Mouse (Mus musculus) E14TG2a.4 (cell line): ENCODE data around the gene Med22.
"Not testable (repeated sequence)": the region's sequence is repeated elsewhere in the genome, so short reads cannot be mapped to it uniquely, and the experiment has no call there.

Experiments
- H3K27me3 ChIP-seq: 2 replicates; pipeline ENCODE4 v1.6.1; 2014; ENCODE audit warnings: low read length, control low read depth; ENCODE audit not compliant: insufficient read depth
- H3K36me3 ChIP-seq: 2 replicates; pipeline ENCODE4 v1.6.1; 2014; ENCODE audit warnings: low read length, control low read depth; ENCODE audit not compliant: insufficient read depth
- H3K4me1 ChIP-seq: replicated peaks from 2 replicates; pipeline ENCODE4 v1.6.1; 2014; ENCODE audit warnings: low read depth, low read length, control low read depth
- H3K4me3 ChIP-seq: replicated peaks from 2 replicates; pipeline ENCODE4 v1.5.1; 2014; ENCODE audit warnings: mild to moderate bottlenecking, low read length
- H3K9me3 ChIP-seq: 2 replicates; pipeline ENCODE4 v1.6.1; 2014; ENCODE audit warnings: low read length, control low read depth
- CTCF ChIP-seq: conservative IDR thresholded peaks from 2 replicates; pipeline ENCODE4 v1.5.1; 2014; ENCODE audit warnings: low read length
- NANOG ChIP-seq: IDR thresholded peaks from 2 replicates; pipeline ENCODE4 v1.6.1; 2014; ENCODE audit warnings: borderline replicate concordance, low read length, mixed read lengths
- POU5F1 ChIP-seq: IDR thresholded peaks from 2 replicates; pipeline ENCODE4 v1.6.1; 2014; ENCODE audit warnings: low read length, borderline replicate concordance

Gene Med22

DNA sequence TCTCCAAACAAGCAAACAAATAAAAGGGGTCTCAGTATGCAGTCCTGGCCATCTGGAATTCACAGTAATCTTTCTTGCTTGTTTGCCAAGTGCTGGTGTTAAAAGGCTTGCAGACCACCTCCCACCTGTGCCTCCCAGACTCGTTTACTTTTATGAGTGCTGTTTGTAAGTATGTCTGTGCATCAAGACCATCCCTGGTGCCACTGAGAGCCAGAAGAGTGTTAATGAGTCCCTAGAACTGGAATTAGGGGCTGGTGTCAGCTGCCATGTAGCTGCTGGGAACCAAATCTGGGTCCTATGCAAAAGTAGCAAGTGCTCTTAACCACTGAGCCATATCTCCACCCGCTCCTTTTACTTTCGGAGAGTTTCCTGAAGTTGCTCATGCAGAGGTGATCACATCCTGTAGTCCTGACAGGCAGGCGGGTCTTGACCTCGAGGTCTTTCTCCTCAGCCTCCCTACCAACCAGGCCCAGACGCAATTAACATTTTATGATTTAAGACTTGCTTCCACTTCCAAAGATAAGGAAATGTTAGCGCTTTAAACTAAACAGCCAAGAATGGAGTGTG lies 8.6 kb downstream of the Med22 start:
- Histone ChIP-seq H3K4me3 (peak overlapping the region; percentile 98), H3K27me3 (no peaks in the 10 kb centered on the region), H3K36me3 (peaks cover 84% of the 10 kb centered on the region), H3K9me3 (no peaks in the 10 kb centered on the region; the same call in none of the 2 replicates), H3K4me1 (peaks cover 55% of the 10 kb centered on the region)
- no peak for TF ChIP-seq CTCF
- TF ChIP-seq NANOG = no peak
- TF ChIP-seq POU5F1 = no peak

DNA sequence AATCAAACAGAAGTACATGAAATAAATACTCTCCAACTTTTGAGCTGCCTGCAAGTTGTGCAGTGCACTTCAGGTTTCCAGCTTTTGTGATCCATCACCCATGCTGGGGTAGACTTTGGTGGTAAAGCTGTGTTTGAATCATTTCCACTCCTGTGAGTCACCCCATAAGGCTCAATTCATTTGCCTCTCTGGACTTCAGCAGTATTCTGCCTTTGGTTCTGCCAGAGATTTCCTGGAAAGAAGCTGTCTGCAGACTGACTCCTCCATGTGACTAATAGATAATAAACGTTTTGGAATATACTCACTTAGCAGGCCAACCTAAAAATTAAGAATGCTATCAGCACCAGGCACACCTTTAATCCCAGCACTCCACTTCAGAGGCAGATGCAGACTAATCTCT lies 9.7 kb downstream of the Med22 start:
- Histone ChIP-seq H3K4me3 (peak overlapping the region; percentile 98), H3K27me3 (no peaks in the 10 kb centered on the region), H3K9me3 (peaks cover 6% of the 10 kb centered on the region), H3K36me3 (peaks cover 84% of the 10 kb centered on the region), H3K4me1 (peaks cover 55% of the 10 kb centered on the region)
- no peak for TF ChIP-seq POU5F1
- TF ChIP-seq NANOG = no peak
- no peak for TF ChIP-seq CTCF

DNA sequence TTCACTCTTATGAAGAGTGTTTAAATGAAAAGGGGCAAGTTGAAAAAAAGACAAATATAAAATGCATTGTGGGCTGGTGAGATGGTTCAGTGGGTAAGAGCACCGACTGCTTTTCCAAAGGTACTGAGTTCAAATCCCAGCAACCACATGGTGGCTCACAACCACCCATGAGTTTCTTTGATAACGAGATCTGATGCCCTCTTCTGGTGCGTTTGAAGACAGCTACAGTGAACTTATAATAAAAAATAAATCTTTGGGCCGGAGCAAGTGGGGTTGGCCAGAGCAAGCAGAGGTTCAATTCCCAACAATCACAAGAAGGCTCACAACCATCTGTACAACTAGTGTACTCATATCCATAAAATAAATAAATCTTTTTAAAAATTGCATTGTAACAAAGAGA lies 14.6 kb downstream of the Med22 start:
- Histone ChIP-seq H3K27me3 (no peaks in the 10 kb centered on the region), H3K9me3 (peaks cover 43% of the 10 kb centered on the region), H3K4me1 (peaks cover 40% of the 10 kb centered on the region), H3K4me3 (no peak overlapping the region), H3K36me3 (peaks cover 99% of the 10 kb centered on the region)
- TF ChIP-seq CTCF (no peak), POU5F1 (no peak)

DNA sequence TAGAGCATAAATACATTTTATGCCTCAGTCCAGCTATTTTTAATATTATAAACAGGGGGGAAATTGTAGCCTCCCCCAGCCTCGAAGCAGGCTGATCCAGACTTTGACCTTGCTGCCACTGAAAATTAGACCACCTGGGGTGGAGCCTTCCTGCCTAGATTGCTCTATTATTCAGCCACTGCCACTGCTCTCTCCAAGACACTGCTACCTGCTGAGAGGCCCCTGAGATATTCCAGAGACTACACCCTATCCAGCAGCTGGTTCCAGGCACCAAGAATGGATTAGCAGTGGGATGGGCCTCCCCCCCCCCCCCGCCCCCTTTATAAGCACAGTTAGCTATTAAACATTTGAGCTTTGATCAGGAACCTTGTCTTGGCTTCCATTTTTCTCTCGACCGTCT lies 24.3 kb downstream of the Med22 start:
- peak; percentile 17; the same call in 1 of the 2 replicates for TF ChIP-seq NANOG
- H3K36me3 ChIP-seq = peaks cover 53% of the 10 kb centered on the region
- not testable (repeated sequence) for H3K27me3 ChIP-seq, H3K4me1 ChIP-seq, H3K4me3 ChIP-seq
- peaks cover 95% of the 10 kb centered on the region for H3K9me3 ChIP-seq

DNA sequence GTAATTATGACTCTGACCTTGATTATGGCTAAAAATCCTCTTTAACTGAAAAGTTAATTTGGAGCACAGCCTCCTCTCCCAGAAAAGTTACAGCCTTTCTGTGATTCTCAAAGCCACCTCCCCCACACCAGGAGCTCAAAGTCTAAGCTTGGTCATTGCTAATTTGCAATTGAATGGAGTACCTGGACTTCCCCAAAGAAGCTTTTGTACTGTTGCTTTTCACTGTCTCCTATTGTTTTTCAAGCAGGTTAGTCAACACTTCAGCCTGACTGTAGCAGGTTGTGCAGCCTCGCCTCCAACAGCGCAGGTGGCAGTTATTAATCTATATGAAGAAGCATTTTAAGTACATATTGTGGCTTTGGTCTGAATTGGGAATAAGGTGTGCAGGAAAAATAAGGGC lies 24.9 kb downstream of the Med22 start:
- H3K4me3 ChIP-seq, H3K4me1 ChIP-seq, H3K27me3 ChIP-seq: not testable (repeated sequence)
- H3K9me3 ChIP-seq = peaks cover 95% of the 10 kb centered on the region
- H3K36me3 ChIP-seq = peaks cover 47% of the 10 kb centered on the region

DNA sequence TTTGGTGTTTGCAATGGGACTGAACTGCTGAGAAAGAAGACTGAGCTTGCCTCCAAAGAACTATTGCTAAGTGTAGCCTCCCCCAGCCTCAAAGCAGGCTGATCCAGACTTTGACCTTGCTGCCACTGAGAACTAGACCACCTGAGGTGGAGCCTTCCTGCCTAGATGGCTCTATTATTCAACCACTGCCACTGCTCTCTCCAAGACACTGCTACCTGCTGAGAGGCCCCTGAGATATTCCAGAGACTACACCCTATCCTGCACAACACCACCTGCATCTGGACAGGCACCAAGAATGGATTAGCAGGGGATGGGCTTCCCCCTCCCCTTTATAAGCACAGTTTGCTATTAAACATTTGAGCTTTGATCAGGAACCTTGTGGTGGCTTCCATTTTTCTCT lies 31.9 kb downstream of the Med22 start:
- H3K27me3 ChIP-seq = no peaks in the 10 kb centered on the region
- TF ChIP-seq POU5F1 (no peak), NANOG (no peak), CTCF (no peak)

DNA sequence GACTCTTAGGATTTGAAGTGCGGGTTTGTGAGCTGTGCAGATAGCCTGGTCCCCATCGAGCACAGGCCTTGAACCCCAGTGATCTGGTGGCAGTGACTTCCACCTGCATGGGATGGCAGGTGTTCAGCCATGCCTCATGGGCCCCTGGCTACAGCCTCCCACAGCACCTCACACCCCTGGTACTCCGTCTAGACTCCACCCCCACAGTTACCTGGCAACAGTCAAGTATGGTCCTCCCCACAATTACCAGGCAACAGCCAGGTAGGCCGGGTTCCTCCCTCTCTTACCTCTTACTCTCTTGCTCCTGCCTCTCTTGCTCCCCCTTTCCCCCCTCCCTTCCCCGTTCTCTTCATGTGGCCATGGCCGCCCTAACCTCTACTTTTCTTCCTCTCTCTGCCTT lies 39.8 kb downstream of the Med22 start:
- Histone ChIP-seq H3K27me3 (peaks cover 17% of the 10 kb centered on the region), H3K4me3 (peak overlapping the region; percentile 68), H3K4me1 (peaks cover 6% of the 10 kb centered on the region; the same call in 1 of the 2 replicates), H3K36me3 (no peaks in the 10 kb centered on the region), H3K9me3 (no peaks in the 10 kb centered on the region)
- no peak for TF ChIP-seq NANOG
- TF ChIP-seq POU5F1 = no peak

More for the DNA sequence above, 31.9 kb downstream of the Med22 start:
- Histone ChIP-seq H3K4me1 (no peaks in the 10 kb centered on the region), H3K4me3 (no peak overlapping the region), H3K9me3 (peaks cover 66% of the 10 kb centered on the region), H3K36me3 (0 out of 2 replicates have a peak, but pooled peaks cover 7% of the 10 kb centered on the region)

DNA sequence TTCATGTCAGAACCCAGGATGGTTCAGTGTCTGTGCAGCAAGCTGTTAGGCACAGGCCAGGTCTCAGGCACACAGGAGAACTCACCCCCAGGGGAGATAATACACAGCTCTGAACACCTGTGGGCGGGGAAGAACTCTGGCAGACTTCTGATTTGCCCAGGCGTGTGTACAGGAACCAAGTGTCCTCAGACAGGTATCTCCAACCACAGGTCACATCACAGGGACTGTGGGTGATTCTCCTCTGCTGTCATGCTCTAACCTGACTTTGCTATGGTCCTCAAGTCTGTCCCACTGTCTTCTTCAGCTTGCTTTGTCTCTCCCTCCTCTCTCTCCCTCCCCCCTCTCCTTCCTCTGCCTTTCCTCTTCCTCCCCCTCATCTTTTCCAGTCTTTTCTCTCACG lies 45.6 kb downstream of the Med22 start, which contains the start of gene Abo:
TSS of gene Abo (minus strand) at position 101 of the 400 bp plus-strand sequence.
- TF ChIP-seq POU5F1 (no peak), NANOG (no peak), CTCF (no peak)
- Histone ChIP-seq H3K27me3 (peaks cover 8% of the 10 kb centered on the region), H3K9me3 (no peaks in the 10 kb centered on the region), H3K36me3 (no peaks in the 10 kb centered on the region), H3K4me1 (peaks cover 17% of the 10 kb centered on the region), H3K4me3 (no peak within 1 kb of the TSS)

DNA sequence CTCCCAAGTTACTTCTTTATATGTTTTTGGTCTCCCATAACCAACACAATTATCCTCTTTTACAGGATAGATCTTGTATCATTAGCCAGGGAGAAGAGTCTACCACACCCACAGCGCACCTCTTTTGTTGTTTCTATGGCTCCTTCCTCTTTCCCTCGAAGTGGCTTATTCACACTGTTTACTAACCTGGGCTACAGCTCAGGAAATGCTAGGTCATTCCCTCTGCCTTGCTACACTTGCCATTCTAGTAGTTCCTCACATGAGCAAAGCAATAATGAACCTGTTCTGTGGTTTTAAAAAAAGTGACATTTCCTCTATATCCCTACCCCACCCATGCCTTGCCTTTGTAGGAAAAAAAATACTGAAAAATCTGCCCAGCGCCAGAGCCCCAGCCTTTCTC lies 47.6 kb downstream of the Med22 start:
- H3K4me3 ChIP-seq = no peak overlapping the region
- no peaks in the 10 kb centered on the region for H3K36me3 ChIP-seq
- no peak for TF ChIP-seq CTCF
- TF ChIP-seq NANOG = no peak
- TF ChIP-seq POU5F1 = no peak
- H3K27me3 ChIP-seq = no peaks in the 10 kb centered on the region
- H3K4me1 ChIP-seq = peaks cover 17% of the 10 kb centered on the region
- no peaks in the 10 kb centered on the region for H3K9me3 ChIP-seq
